Mouse (Mus musculus) heart, adult 8-10 months (tissue): ENCODE measurements around the gene Arl3. TPM values are rescaled to one million over a fixed set of nuclear protein-coding genes. Genes with fewer than 3 reads are reported as not detected.

Experiments
- DNase-seq: peaks from one replicate; pipeline ENCODE4 v3.0.0; 2022; ENCODE audit warnings: low spot score
- total RNA-seq, 4 experiments: library from RNA; stranded (reverse); gene quantifications; 2 replicates each; pipeline ENCODE4 v1.2.4; 2022

The Arl3 gene
- total RNA-seq, 4 experiments from 2014 or later = 31.3 to 56.0 (median 43.5) TPM

DNA sequence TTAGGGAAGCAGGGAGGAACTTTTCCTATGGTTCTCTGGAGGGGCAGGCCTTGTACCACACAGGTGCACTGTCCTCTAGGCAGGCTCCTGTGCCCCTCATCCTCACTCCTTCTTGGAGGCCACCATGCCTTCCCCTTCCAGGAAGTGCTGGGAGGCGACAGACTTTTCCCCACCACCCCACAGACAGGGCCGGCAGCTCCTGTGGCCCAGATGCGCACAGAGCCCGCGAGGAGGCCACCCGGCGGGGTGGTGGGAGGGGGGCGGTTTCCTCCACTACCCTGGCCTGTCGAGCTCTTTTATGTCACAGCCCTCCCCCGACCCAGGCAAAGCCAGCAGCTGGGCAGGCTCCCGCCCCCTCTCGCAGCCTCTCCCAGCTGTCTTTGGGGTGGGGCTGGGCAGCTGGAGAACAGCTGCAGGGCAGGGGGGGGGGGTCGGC is 54.6 kb downstream of the Arl3 start:
- DNase-seq = no peak

DNA sequence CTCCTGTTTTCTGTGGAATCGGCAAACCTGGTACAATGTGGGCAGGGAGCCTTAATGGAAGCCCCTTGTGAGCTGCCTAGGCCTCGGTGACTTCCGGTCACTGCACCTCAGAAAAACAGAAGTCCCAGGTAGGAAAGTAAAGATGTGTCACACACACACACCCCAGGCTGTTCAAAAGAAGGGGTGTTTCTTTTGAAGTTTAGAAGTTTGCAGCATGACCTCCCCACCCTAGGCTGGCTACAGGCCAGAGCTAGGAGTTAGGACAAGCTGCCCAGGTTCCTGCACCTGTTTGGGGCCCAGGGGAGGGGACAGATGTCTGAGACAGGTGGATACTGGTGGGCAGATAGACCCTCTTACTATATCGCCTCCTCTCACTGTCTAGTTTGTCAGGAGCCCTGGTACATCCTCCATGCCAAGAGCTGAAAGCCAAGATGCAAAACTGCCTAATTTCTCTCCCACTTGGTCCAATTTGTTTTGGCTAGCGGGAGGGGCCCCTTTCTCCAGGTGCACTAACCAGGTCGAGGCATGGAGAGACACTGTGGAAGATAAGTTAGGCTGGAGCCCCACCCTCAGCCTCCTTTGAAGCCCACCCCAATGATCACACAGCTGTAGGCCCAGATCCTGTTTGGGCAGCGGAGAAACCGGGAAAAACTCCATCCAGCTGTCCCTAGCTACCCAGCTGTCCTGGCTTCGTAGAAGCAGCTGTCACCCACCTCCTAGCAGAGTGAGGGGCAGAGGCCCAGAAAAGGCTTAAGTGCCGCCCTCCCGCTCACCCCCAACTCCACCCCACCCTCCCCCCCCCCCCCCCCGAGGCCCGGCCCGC is 55.3 kb downstream of the Arl3 start:
- no peak for DNase-seq

DNA sequence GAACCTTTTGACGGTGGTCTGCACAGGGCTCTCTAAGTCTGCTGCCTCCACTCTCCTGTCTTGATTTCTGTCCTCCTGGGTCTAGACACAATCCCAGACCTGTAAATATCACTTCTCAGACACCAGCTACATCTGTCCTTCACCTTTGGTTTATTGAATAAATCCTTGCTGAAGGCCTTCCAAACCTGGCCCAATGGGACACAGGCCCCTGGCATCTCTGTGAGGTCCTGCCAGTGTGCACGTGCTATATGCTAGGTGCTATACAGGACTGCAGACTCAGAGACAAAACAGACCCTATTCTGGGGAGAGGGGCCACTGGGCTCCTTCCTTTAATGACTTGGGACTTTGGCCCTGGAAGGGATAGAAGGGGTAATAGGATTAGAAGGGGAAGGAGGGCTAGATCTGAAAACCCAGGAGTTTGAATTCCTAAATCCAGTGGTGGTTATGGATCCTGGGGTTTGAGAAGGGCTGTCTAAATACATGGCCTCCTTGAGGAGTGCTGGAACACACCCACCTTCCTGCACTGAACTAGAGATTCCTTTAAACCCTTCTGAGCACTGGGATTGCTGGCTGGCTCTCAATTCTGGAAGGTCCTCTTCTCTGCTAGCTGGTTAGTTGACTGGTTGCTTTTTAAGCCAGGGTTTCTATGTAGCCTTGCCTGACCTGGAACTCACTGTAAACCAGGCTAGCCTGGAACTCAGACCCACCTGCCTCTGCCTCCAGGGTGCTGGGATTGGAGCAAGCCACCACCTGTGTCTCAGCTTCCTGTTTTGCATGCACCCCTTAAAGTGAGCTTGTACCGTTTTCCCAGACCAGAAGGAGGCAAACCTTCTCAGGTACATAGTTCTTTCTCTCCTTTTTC is 56.1 kb downstream of the Arl3 start:
- no peak for DNase-seq

DNA sequence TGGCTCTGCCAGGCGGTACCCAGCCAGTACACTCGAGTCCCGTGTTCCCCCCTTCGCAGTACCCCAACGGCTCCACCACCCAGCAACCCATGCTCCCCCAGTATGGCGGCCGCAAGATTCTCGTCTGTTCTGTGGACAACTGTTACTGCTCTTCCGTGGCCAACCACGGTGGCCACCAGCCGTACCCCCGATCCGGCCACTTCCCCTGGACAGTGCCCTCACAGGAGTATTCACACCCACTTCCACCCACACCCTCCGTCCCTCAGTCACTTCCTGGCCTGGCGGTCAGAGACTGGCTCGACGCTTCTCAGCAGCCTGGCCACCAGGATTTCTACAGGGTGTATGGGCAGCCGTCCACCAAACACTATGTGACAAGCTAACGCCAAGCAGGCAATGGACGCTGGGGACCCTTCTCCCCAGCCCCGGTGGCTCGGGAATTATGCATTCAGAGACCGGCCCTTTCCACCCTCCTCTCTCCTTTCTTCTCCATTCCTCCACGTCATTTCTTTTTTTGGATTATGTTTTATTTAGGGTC is 57.6 kb downstream of the Arl3 start:
- no peak for DNase-seq

GRCm38 (mm10) chr19:46514387-46514786 is 58.6 kb downstream of the Arl3 start:
- no peak for DNase-seq

- peak; percentile 69 for DNase-seq
Observed at GRCm38 (mm10) chr19:46511263-46511662, 61.7 kb downstream of the Arl3 start.

DNA sequence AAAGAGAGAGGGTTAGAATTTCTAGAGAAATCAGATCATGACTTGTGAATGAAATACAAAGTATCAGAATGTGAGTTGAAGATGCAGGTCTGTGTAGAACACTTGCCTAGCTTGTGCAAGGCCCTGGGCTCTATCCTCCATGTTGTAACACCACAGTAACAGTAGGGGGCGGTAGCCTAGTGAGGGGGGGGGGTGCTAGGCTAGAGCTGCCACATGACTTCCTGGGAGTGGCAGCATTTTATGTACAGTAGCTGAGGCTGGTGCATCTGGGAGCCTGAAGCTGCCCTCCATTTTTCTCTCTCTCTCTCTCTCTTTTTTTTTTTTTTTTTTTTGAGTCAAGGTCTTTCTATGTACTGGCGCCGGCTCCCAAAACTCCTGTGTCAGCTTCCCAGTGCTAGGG is 62.2 kb downstream of the Arl3 start:
- no peak for DNase-seq

- DNase-seq = no peak
Observed at GRCm38 (mm10) chr19:46510401-46510800, 62.6 kb downstream of the Arl3 start.

DNA sequence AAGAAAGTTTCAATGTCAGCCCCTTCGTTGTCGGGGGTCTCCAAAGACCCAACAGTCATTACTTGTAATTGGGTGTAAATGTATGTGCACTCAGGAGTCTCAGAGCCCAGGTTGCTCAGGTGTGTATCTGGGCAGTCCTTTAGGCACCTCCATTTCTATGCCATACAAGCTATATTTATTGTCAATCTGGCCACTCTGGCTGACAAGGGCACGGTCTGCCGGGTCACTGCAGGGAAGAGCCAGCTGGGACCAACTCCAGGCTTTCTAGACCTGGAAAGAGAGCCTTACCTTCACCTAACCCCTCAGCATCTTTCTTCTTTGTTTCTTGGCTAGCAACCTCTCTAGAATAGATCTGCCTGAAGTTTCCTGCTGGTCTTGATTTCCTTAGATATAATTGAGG is 63.3 kb downstream of the Arl3 start:
- no peak for DNase-seq

- DNase-seq = no peak
Observed at GRCm38 (mm10) chr19:46509202-46509601, 63.8 kb downstream of the Arl3 start.

DNA sequence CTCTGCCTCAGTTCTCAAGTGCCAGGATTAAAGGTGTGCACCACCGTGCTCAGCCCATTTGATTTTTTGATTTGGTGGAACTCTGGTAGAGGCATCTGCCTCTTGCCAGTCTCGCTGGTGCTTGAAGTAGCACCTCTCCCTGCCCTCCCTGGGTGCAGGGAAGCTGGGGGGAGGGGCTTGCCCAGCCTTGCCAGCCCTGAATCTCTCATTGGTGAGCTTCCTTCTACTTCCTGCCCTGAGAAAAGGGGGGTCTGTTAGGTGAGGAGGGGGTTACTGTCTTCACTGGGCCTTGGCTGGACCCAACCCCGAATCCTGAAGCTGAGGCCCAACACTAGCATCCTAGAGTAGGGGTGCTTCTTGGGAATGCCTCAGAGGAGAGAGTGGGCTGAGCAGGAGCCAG is 64.3 kb downstream of the Arl3 start:
- DNase-seq = no peak

- DNase-seq = no peak
Observed at GRCm38 (mm10) chr19:46507806-46508205, 65.2 kb downstream of the Arl3 start.

- DNase-seq = no peak
Observed at GRCm38 (mm10) chr19:46507181-46507581, 65.8 kb downstream of the Arl3 start.

GRCm38 (mm10) chr19:46506372-46506717 is 66.7 kb downstream of the Arl3 start:
- DNase-seq = no peak

GRCm38 (mm10) chr19:46505646-46506371 is 67.2 kb downstream of the Arl3 start:
- DNase-seq = no peak

DNA sequence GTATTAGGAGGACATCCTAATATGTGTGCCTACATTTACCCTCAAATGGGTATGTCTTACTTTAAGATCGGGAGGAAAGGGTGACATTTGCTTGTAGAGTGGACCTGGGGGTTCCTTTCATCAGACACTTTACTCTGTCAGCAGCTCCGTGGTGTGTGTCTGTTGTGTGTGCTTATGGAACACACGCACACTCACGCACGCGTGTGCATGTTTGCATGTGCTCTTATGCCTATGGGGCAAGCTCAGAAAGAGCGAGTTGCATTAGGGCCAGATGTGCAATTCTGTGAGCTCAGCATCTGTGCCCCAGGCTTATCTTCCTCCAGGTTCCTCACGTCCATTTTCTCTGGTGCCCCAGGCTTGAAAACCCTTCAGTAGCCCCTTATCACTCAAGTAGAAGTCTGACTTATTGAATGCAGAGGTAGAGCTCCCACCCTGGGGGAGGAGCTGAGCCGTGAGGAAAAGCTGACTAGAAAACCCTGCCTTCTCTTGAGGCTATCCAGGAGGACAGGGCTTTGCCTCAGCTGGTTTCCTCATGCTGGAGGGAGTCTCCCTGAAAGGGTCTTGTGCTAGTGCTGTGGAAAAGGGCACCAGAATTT is 68.1 kb downstream of the Arl3 start:
- DNase-seq = no peak

GRCm38 (mm10) chr19:46504085-46504552 is 68.9 kb downstream of the Arl3 start:
- DNase-seq = no peak

DNA sequence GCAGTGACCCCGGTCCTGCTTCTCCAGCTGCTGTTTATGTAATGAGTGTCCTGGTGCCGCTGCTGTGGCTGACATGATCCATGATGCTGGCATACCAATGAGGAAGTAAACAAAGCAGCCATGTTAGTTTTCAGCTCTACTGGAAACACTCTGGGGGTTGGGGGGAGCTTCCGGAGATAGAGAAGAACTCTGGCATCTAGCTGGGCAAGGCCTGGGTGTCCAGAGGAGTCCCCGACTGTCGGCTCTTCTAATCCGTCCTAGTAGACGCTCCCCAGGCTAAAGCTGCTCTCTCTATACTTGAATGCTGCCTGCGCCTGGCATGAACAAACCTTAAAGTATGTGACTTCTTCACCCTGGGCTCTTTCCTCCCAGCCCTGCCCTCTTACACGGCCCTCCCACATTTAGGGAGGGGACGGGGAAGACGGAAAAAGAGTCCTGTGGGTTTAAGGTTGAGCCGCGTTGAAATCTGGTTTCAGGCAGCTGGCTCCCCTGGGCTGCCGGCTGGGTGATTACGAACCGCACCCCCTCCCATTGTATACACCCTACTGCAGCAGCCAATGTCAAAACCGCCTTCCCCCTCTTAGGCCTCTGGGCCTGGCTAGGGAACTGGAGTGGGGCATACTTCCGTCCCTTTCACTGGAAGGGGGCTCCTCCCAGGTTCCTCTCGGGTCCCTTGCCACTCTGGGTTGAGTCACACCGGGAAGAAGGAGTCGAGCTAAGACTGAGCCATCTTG is 69.5 kb downstream of the Arl3 start:
- peak; percentile 89 for DNase-seq

- no peak for DNase-seq
Observed at GRCm38 (mm10) chr19:46502471-46503166, 70.4 kb downstream of the Arl3 start.

DNA sequence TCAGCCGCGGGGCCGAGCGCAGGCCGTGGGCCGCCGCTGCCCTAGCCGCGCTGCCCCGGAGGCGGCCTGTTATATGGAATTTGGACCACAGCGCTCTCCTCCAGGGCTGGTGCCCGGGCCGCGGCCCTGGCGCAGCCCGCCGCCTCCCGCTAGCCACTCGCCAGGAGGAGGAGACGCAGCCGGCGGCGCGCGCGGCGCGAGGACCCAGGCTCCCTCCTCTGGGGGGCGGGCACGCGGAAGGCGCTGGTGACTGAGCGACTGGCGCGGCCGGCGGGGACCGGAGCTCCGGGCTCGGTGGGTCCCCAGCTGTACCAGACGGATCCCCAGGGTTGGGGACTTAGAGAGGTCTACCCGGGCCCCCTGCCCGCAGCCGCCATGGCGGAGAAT is 70.9 kb downstream of the Arl3 start:
- no peak for DNase-seq
